Mouse (Mus musculus) hindbrain, embryonic 14.5 days (tissue): ENCODE results near the gene Rpn2. TPM values are rescaled to one million over a fixed set of nuclear protein-coding genes. Genes with fewer than 3 reads are reported as not detected.
A peak's percentile ranks its signal among the peaks of the same experiment; 100 is the strongest.

Experiments
- ATAC-seq: fragments of 200-750 bp; cut with Nextera tagmentation; 2 replicates; pipeline ENCODE4 v1.8.0; 2017; ENCODE audit warnings: moderate number of reproducible peaks, mild to moderate bottlenecking, moderate TSS enrichment, moderate library complexity; ENCODE audit not compliant: low FRiP score
- DNase-seq: peaks from one replicate; pipeline ENCODE4 v3.0.0-alpha.2; 2015; ENCODE audit warnings: low spot score
- H3K27ac ChIP-seq: fragments of 300-500 bp; sonication (generic); 2 replicates; pipeline ENCODE4 v1.5.1; 2014; ENCODE audit warnings: mild to moderate bottlenecking, moderate library complexity
- H3K27me3 ChIP-seq: fragments of 300-500 bp; sonication (generic); 2 replicates; pipeline ENCODE4 v1.6.1; 2014; ENCODE audit warnings: mild to moderate bottlenecking, low read length, mixed read lengths; ENCODE audit not compliant: control insufficient read depth, insufficient read depth
- H3K36me3 ChIP-seq: fragments of 300-500 bp; sonication (generic); replicated peaks from 2 replicates; pipeline ENCODE4 v1.6.1; 2014; ENCODE audit not compliant: control insufficient read depth, insufficient read depth
- H3K4me1 ChIP-seq: fragments of 300-500 bp; sonication (generic); replicated peaks from 2 replicates; pipeline ENCODE4 v1.6.1; 2014; ENCODE audit warnings: antibody characterized with exemption, low read length, mixed read lengths; ENCODE audit not compliant: control insufficient read depth, insufficient read depth
- H3K4me2 ChIP-seq: fragments of 300-500 bp; sonication (generic); replicated peaks from 2 replicates; pipeline ENCODE4 v1.6.1; 2014; ENCODE audit warnings: mild to moderate bottlenecking, moderate library complexity
- H3K4me3 ChIP-seq: fragments of 300-500 bp; sonication (generic); replicated peaks from 2 replicates; pipeline ENCODE4 v1.5.1; 2014; ENCODE audit warnings: mild to moderate bottlenecking, low read length
- H3K9ac ChIP-seq: fragments of 300-500 bp; sonication (generic); 2 replicates; pipeline ENCODE4 v1.6.1; 2014
- H3K9me3 ChIP-seq: fragments of 300-500 bp; sonication (generic); 2 replicates; pipeline ENCODE4 v1.6.1; 2016; ENCODE audit warnings: low read length; ENCODE audit not compliant: control insufficient read depth
- WGBS: fragments of 180-500 bp; shearing (Covaris S2); extraction: QIAGEN DNeasy Blood & Tissue Kit; methylation state at CpG from one replicate; pipeline ENCODE4 v1.1.7; 2014; 5-methylcytosine and 5-hydroxymethylcytosine counted together
- polyA plus RNA-seq: library from polyadenylated mRNA; unstranded; fragments of >200 nt; fragmentation: Nextera tagmentation; extraction: Ambion mirVana; gene quantifications from 2 replicates; pipeline ENCODE4 v1.2.1, GENCODE M21; 2014

Rpn2 gene
- polyA plus RNA-seq, 1 experiment from 2014 or later, result 210 TPM

- Histone ChIP-seq H3K36me3 (peaks cover 93% of the 10 kb centered on the region), H3K27me3 (no peaks in the 10 kb centered on the region), H3K9me3 (no peaks in the 10 kb centered on the region), H3K4me3 (no peak overlapping the region), H3K4me1 (peaks cover 2% of the 10 kb centered on the region; the same call in 1 of the 2 replicates), H3K27ac (peak overlapping the region; percentile 51), H3K9ac (no peak overlapping the region), H3K4me2 (no peak overlapping the region)
- WGBS, result 69% methylated on average over 4 of the region's 4 CpGs
- DNase-seq (peak; percentile 44), ATAC-seq (no peak)
Observed at GRCm38 (mm10) chr2:157307715-157308265, 29.0 kb downstream of the Rpn2 start.

GRCm38 (mm10) chr2:157308273-157308917 is 29.6 kb downstream of the Rpn2 start:
- no peak for ATAC-seq
- Histone ChIP-seq H3K4me3 (no peak overlapping the region), H3K4me2 (no peak overlapping the region), H3K27me3 (no peaks in the 10 kb centered on the region), H3K9me3 (no peaks in the 10 kb centered on the region), H3K27ac (peak overlapping the region; percentile 51; the same call in 1 of the 2 replicates), H3K36me3 (peaks cover 93% of the 10 kb centered on the region), H3K4me1 (peaks cover 3% of the 10 kb centered on the region), H3K9ac (no peak overlapping the region)
- 91% methylated on average over 2 of the region's 2 CpGs for WGBS
- DNase-seq, result no peak

GRCm38 (mm10) chr2:157309611-157310010 is 30.8 kb downstream of the Rpn2 start:
- H3K36me3 ChIP-seq, result peaks cover 92% of the 10 kb centered on the region
- H3K27ac ChIP-seq, result no peak overlapping the region
- no peak for ATAC-seq

GRCm38 (mm10) chr2:157310963-157311637 is 32.3 kb downstream of the Rpn2 start:
- DNase-seq, result no peak
- Histone ChIP-seq H3K4me2 (no peak overlapping the region), H3K27ac (no peak overlapping the region), H3K27me3 (no peaks in the 10 kb centered on the region), H3K36me3 (peaks cover 95% of the 10 kb centered on the region), H3K4me3 (no peak overlapping the region), H3K4me1 (peaks cover 13% of the 10 kb centered on the region), H3K9ac (no peak overlapping the region), H3K9me3 (no peaks in the 10 kb centered on the region)
- ATAC-seq, result no peak
- 82% methylated on average over 6 of the region's 6 CpGs for WGBS

More at GRCm38 (mm10) chr2:157309611-157310010, 30.8 kb downstream of the Rpn2 start:
- H3K9me3 ChIP-seq, result no peaks in the 10 kb centered on the region
- 98% methylated on average over 8 of the region's 8 CpGs for WGBS
- peaks cover 10% of the 10 kb centered on the region for H3K4me1 ChIP-seq
- no peak for DNase-seq
- no peak overlapping the region for H3K4me3 ChIP-seq
- no peak overlapping the region for H3K9ac ChIP-seq
- no peak overlapping the region for H3K4me2 ChIP-seq
- no peaks in the 10 kb centered on the region for H3K27me3 ChIP-seq

GRCm38 (mm10) chr2:157313718-157314117 is 34.9 kb downstream of the Rpn2 start:
- 72% methylated on average over 3 of the region's 3 CpGs for WGBS
- Histone ChIP-seq H3K27me3 (no peaks in the 10 kb centered on the region), H3K9ac (no peak overlapping the region), H3K4me2 (no peak overlapping the region), H3K4me3 (no peak overlapping the region), H3K27ac (peak overlapping the region; percentile 73), H3K36me3 (peaks cover 92% of the 10 kb centered on the region), H3K4me1 (peaks cover 13% of the 10 kb centered on the region), H3K9me3 (no peaks in the 10 kb centered on the region)
- 0 out of 2 replicates have a peak, but pooled peaks have one; percentile 65 for ATAC-seq
- no peak for DNase-seq

- peaks cover 13% of the 10 kb centered on the region for H3K4me1 ChIP-seq
- DNase-seq (peak; percentile 30), ATAC-seq (no peak)
- no peaks in the 10 kb centered on the region for H3K27me3 ChIP-seq
- H3K4me2 ChIP-seq, result no peak overlapping the region
- H3K36me3 ChIP-seq, result peaks cover 88% of the 10 kb centered on the region
- WGBS, result 62% methylated on average over 7 of the region's 7 CpGs
- H3K9ac ChIP-seq, result no peak overlapping the region
- peak overlapping the region; percentile 73 for H3K27ac ChIP-seq
- no peak overlapping the region for H3K4me3 ChIP-seq
- no peaks in the 10 kb centered on the region for H3K9me3 ChIP-seq
Observed at GRCm38 (mm10) chr2:157314310-157314709, 35.5 kb downstream of the Rpn2 start.

- no peak overlapping the region for H3K4me3 ChIP-seq
- H3K36me3 ChIP-seq, result peaks cover 87% of the 10 kb centered on the region
- DNase-seq, result no peak
- peak overlapping the region; percentile 32; the same call in 1 of the 2 replicates for H3K27ac ChIP-seq
- no peaks in the 10 kb centered on the region for H3K27me3 ChIP-seq
- no peak overlapping the region for H3K9ac ChIP-seq
- H3K4me2 ChIP-seq, result no peak overlapping the region
- 87% methylated on average over 6 of the region's 6 CpGs for WGBS
- H3K9me3 ChIP-seq, result no peaks in the 10 kb centered on the region
- ATAC-seq, result no peak
- peaks cover 15% of the 10 kb centered on the region for H3K4me1 ChIP-seq
Observed at GRCm38 (mm10) chr2:157315486-157315885, 36.7 kb downstream of the Rpn2 start.

- H3K36me3 ChIP-seq, result peaks cover 87% of the 10 kb centered on the region
- no peaks in the 10 kb centered on the region for H3K9me3 ChIP-seq
- H3K4me3 ChIP-seq, result no peak overlapping the region
- no peaks in the 10 kb centered on the region for H3K27me3 ChIP-seq
- no peak overlapping the region for H3K9ac ChIP-seq
- H3K4me2 ChIP-seq, result no peak overlapping the region
- ATAC-seq (no peak), DNase-seq (no peak)
- peaks cover 18% of the 10 kb centered on the region for H3K4me1 ChIP-seq
- 93% methylated on average over 14 of the region's 14 CpGs for WGBS
- H3K27ac ChIP-seq, result no peak overlapping the region
Observed at GRCm38 (mm10) chr2:157316358-157316933, 37.6 kb downstream of the Rpn2 start.

GRCm38 (mm10) chr2:157317220-157317619 is 38.4 kb downstream of the Rpn2 start:
- no peaks in the 10 kb centered on the region for H3K27me3 ChIP-seq
- H3K9me3 ChIP-seq, result no peaks in the 10 kb centered on the region
- H3K4me2 ChIP-seq, result no peak overlapping the region
- WGBS, result 87% methylated on average over 6 of the region's 6 CpGs
- H3K4me3 ChIP-seq, result no peak overlapping the region
- ATAC-seq, result no peak
- peaks cover 21% of the 10 kb centered on the region for H3K4me1 ChIP-seq
- no peak for DNase-seq
- peak overlapping the region; percentile 35; the same call in 1 of the 2 replicates for H3K27ac ChIP-seq
- H3K9ac ChIP-seq, result no peak overlapping the region
- peaks cover 87% of the 10 kb centered on the region for H3K36me3 ChIP-seq
